Mouse (Mus musculus) heart, adult 18-20 months (tissue): ENCODE measurements at regions not wholly inside any gene's neighbourhood (a gene's known extent, or its start where the extent isn't known, plus 50 kb on each side); places are given as distances from the start of the nearest gene placed in this dataset.

Source experiments
- DNase-seq, 2 experiments: peaks; one replicate each; pipeline ENCODE4 v3.0.0; 2021 to 2022; ENCODE audit warnings: mixed read lengths in 1 of 2

GRCm38 (mm10) chr4:153018138-153018921, 464.3 kb downstream of the Ajap1 start:
- DNase-seq, result no peak

DNA sequence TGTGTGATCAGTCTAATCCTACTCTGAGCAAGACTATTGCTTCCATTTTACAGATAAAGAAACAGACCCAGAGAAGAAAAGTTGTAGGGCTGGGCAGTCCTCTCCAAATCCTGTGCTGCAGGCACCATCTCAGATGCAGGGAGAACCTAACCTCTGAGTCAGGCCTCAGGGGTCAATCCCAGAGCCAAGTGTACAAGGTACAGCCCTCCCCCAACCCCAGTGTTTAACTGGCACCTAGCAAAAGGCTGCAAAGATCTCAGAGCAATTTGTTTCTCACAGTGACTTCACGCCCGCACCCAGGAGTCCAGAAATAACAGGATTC, 464.8 kb downstream of the Ajap1 start:
- no peak for DNase-seq

DNA sequence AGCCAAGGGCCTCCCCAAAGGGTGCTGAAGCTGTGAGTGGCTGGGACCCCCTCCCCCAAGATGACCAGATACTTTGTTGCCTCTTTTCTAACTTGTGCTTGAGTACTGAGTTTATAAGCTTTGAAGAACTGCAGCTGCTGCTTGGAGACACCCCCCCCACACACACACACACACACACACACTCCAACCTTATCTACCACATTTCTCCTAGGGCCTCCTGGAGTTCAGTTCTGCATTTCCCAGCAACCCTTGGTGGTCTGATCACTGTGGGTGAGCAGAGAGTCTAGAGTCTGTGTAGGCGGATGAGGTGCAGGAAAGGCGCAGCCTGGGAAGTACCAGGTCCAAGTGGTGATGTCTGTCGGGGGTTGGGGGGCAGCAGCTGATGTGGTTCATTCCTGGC, 479.3 kb downstream of the Ajap1 start:
- DNase-seq, result no peak

DNA sequence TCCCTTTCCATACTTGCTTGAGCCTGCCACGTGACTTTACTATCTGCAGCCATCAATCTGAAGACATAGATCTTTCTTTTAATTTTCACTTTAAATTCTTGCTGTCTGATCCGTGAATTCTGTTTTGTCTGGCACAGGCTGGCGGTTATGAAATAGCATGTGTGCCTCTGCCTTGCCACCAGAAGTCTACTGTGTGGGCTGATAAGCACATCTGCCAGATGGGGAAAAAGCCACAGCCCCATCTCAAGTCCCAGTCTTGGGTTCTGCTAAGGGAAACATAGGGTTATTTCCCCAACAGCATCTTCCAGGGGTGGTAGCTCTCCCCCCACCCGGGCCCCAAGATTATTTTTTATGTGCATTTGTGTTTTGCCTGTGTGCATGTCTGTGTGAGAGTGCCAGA, 480.1 kb downstream of the Ajap1 start:
- no peak for DNase-seq

DNA sequence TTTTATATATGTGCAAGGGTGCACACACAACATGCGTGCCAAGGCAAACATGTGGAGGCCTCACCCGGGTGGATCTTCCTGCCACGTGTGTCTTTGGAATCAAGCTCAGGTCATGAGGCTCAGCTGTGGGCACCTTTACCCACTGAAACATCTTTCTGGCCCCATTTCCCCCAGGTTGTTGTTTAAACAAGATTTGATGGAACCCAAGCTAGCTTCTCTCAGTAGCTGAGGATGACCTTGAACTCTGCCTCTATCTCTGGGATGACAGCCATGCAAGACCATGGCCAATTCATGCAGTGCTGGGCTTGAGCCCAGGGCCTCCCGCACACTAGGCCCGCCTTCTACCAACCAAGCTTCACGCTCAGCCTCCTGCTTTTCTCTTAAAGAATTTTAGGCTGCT, 480.9 kb downstream of the Ajap1 start:
- no peak for DNase-seq

- no peak for DNase-seq
Measured at GRCm38 (mm10) chr4:152999526-152999925, 483.1 kb downstream of the Ajap1 start.

- DNase-seq, result no peak
Measured at GRCm38 (mm10) chr4:152997251-152997650, 485.4 kb downstream of the Ajap1 start.

- DNase-seq, result peak in 1 of 2 experiments; percentile 2
Measured at GRCm38 (mm10) chr4:152996641-152997040, 486.0 kb downstream of the Ajap1 start.

GRCm38 (mm10) chr4:152995052-152995595, 487.5 kb downstream of the Ajap1 start:
- DNase-seq, result peak; percentile 2 to 22

- DNase-seq, result no peak
Measured at GRCm38 (mm10) chr4:152994206-152994605, 488.4 kb downstream of the Ajap1 start.

DNA sequence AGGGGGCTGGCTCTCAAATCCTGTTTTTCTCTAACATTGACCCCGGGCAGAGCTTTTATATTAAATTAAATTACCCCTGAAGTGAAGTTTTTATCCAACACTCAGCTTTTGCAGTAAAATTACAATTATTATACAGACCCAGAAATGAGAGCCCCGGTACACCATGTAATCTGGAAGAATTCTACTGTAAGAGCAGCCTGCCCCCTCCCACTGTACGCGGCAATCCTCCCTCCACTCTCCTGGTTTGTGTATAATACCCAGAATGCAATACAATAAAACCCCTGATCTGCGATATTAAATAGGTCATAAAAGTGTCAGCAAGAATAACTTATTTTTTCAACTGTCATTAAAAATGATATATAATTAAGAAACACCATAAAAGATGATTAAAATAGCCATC, 492.3 kb downstream of the Ajap1 start:
- DNase-seq, result no peak

DNA sequence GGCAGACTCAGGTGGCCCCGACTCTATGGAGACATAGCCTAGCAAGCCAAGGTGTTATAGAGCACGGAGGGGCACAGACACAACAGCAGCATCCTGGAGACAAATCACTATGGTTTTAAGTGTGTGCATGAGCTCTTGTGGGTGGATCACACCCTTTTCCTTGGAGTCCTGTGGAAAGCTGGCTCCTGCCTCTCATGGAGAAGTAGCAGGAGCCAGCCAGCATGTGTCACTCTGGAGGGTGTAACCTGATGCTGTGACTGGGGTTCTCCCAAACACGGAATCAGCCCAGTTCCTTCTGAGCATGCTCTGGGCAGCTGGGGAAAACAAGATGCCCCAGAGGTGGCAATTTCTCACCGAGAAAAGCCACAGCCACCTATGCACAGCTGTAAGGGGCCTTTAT, 494.9 kb downstream of the Ajap1 start:
- DNase-seq, result no peak

DNA sequence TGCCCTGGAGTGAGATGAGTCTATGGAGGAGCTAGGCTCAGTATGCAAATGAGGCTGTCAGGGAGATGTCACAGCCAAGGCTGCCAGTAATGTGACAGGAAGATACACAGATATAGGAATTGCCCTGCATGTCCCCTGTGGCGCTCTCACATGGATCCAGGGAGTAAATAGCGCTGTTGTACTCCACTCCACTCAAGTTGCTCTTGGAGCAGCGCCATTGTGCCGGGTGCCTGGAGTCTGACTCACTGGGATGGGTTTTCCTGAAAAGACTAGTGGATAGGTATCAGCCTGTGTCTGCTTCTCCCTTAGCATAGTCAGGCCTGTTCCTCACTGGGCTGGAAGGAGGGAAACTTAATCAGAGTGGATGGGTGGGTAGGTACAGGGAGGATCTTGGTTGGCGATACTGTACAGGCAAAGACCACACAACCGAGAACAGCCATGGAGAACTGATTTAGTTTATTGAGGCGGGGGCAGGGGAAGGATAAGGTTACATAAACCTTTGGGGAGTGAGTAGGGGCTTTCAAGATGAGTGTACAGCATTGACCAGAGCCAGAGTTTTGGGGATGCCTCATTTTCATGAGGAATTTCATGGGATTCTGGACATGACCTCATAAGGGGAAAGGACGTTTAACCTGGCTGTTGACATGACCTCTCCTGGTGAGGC, 497.5 kb upstream of the Kcnab2 start:
- peak; percentile 4 to 6 for DNase-seq

DNA sequence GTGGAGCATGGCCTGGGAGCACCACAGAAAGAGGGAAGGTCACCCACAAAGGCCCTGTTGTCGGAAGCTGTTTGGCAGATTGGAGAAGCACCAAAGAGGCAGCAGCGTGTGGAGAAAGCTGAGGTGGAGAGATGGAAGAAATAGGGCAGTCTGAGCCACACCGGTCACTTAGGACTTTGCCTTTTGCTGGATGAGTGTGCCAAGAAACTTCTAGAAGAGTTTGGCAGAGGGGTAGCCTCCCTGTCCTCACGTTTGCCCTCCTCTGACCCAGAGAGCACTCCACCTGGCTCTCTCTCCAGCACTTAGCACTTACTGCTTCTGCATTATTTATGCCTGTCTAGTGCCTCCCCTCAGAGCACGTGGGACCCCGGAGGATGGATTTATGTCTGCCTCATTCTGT, 485.3 kb upstream of the Kcnab2 start:
- DNase-seq, result no peak

GRCm38 (mm10) chr4:152962165-152962564, 484.5 kb upstream of the Kcnab2 start:
- DNase-seq, result no peak

DNA sequence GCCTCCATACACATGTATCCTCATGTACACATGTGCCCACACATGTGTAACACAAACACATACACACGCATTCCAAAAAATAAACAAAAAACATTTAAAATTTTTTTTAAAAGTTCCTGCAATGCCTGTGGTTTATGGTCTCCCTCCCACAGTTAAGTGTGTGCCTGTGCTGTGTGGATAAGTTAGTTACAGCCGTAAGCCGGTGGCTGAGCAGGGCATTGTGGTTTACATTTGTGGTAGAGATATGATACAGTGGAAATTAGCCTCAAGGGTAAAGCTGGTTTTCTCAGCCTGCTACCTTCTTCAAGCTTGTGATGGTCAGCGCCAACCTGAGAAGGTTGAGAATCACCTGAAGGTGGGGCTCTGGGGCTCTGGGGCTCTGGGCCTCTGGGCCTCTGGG, 484.0 kb upstream of the Kcnab2 start:
- no peak for DNase-seq

DNA sequence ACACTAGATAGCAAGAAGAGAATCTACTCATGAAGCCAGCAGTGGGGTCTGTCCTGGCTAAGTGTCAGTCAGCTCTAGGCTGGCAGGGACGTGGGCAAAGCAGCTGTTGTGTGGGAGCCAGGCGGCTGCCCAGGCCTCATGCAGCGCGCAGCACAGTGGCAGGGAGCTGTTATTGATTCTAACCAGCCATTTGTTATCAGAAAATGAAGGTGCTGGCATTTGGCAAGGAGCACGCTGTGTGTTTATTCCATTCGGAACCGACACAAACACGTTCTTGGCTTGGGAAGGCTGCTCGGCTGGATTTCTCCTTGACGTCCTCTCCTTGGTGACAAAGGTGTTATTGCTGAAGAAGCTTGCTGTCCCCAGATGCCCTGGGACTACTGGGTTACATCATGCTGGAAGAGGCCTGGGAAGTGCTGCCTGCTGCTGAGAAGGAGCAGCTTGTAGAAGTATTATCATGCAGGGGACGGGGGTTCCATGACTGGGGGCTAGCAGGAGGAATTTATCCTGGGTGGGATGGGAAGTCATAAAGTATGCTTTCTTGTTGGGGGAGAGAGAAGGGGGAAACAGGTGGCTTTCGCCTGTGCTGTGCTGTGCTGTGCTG, 482.1 kb upstream of the Kcnab2 start:
- peak in 1 of 2 experiments; percentile 3 for DNase-seq

DNA sequence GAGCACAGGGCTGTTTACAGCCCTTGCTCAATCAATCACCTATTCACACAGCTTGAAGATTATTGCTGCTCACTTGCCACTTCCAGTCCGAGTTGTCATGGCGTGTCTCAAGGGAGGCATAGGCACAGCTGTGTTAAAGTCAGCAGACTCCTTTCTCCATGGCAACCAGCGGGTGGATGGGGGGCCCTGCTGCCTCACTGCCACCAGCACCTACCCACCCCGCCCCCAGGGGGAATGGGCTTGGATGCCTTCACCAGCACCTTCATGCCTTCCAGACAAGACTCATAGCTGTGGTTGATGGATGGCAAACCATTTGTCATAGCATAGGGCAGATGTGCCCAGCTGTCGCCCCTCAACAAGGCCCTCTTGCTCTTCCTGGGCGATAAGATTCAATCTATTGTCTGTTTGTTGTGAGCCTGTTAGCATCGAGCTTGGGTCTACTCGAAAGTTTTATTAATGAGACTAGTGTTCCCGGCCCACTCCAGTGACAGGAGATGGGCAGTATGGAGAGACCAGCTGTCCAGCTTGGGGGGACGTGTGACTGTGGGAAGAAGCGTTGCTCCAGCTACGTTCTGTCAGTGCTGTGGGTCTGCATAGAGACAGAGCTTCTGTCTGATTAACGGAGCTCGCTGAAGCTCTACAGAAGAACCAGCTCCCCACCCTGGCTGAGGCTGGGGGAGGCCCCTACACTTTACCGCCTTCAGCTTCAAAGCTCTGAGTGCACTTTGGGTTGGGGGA, 475.7 kb upstream of the Kcnab2 start:
- no peak for DNase-seq

DNA sequence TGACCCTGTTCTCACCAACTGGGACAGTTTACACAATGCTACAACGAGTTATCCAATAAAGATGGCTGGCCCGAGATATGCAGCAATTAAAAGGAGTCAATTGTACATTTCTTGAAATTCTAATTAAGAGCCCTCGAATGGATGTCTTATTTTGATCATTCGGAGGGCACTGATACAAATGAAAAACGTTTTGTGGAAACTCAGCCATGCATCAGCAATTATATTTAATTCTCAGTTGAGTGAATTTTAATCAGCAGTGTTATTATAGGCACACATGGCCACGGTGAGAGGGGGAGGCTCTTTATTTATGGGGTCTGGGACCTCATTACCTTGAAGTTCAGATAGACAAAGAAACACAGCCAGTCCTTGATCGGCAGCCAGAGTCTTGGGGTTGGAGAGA, 471.3 kb upstream of the Kcnab2 start:
- DNase-seq, result no peak

- no peak for DNase-seq
Measured at GRCm38 (mm10) chr4:152941159-152941558, 463.5 kb upstream of the Kcnab2 start.

GRCm38 (mm10) chr4:152936614-152937013, 458.9 kb upstream of the Kcnab2 start:
- DNase-seq, result no peak

DNA sequence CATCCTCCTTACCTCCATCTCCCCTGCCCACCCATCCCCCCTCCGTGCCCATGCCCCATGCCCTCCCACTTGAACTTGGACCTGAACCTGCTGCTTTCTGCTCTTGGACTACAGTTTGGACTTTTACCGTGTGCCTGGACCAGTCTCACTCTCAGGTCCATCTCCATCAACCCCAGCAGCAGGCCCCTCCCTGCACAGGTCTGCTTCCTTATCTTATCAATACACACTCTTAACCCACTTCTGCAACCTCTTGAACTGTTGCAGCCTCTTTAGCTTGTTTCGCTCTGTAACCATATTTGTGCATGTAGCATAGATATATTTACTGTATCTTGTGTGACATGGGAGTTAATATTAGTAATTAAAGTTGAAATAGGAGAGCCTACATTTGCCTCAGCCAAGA, 457.8 kb upstream of the Kcnab2 start:
- no peak for DNase-seq
